Mouse (Mus musculus) midbrain, embryonic 11.5 days (tissue): ENCODE results near the gene Shld1. TPM values are rescaled to one million over a fixed set of nuclear protein-coding genes. Genes with fewer than 3 reads are reported as not detected.
A peak's percentile ranks its signal among the peaks of the same experiment; 100 is the strongest.

ENCODE experiments used
- ATAC-seq: fragments of 200-750 bp; cut with Nextera tagmentation; 2 replicates; pipeline ENCODE4 v1.8.0; 2017; ENCODE audit warnings: moderate TSS enrichment, moderate library complexity; ENCODE audit not compliant: low FRiP score
- DNase-seq: peaks from one replicate; pipeline ENCODE4 v3.0.0; 2015; ENCODE audit warnings: low spot score; ENCODE audit errors: missing footprints
- H3K27ac ChIP-seq: fragments of 300-500 bp; sonication (generic); 2 replicates; pipeline ENCODE4 v1.5.1; 2014; ENCODE audit warnings: low read depth, low read length
- H3K27me3 ChIP-seq: fragments of 300-500 bp; sonication (generic); 2 replicates; pipeline ENCODE4 v1.6.1; 2014; ENCODE audit warnings: mild to moderate bottlenecking, low read length, moderate library complexity, mixed read lengths; ENCODE audit not compliant: control insufficient read depth, insufficient read depth
- H3K36me3 ChIP-seq: fragments of 300-500 bp; sonication (generic); 2 replicates; pipeline ENCODE4 v1.6.1; 2014; ENCODE audit warnings: mild to moderate bottlenecking, low read length, moderate library complexity, mixed read lengths; ENCODE audit not compliant: control insufficient read depth, insufficient read depth
- H3K4me1 ChIP-seq: fragments of 300-500 bp; sonication (generic); 2 replicates; pipeline ENCODE4 v1.6.1; 2014; ENCODE audit warnings: low read length; ENCODE audit not compliant: control insufficient read depth, insufficient read depth
- H3K4me2 ChIP-seq: fragments of 300-500 bp; sonication (generic); 2 replicates; pipeline ENCODE4 v1.6.1; 2014; ENCODE audit warnings: mild to moderate bottlenecking, moderate library complexity
- H3K4me3 ChIP-seq: fragments of 300-500 bp; sonication (generic); 2 replicates; pipeline ENCODE4 v1.5.1; 2014; ENCODE audit warnings: low read depth, low read length
- H3K9ac ChIP-seq: fragments of 300-500 bp; sonication (generic); 2 replicates; pipeline ENCODE4 v1.6.1; 2014; ENCODE audit warnings: low read length
- H3K9me3 ChIP-seq: fragments of 300-500 bp; sonication (generic); 2 replicates; pipeline ENCODE4 v1.6.1; 2016; ENCODE audit warnings: low read length; ENCODE audit not compliant: control insufficient read depth
- WGBS: fragments of 180-500 bp; shearing (Covaris S2); extraction: QIAGEN DNeasy Blood & Tissue Kit; methylation state at CpG from one replicate; pipeline ENCODE4 v1.1.7; 2014; 5-methylcytosine and 5-hydroxymethylcytosine counted together
- polyA plus RNA-seq: library from polyadenylated mRNA; unstranded; fragments of >200 nt; fragmentation: Nextera tagmentation; extraction: Ambion mirVana; gene quantifications from 2 replicates; pipeline ENCODE4 v1.2.1, GENCODE M21; 2014

The Shld1 gene
- polyA plus RNA-seq, result 17.9 and 20.5 TPM in 2 replicates

DNA sequence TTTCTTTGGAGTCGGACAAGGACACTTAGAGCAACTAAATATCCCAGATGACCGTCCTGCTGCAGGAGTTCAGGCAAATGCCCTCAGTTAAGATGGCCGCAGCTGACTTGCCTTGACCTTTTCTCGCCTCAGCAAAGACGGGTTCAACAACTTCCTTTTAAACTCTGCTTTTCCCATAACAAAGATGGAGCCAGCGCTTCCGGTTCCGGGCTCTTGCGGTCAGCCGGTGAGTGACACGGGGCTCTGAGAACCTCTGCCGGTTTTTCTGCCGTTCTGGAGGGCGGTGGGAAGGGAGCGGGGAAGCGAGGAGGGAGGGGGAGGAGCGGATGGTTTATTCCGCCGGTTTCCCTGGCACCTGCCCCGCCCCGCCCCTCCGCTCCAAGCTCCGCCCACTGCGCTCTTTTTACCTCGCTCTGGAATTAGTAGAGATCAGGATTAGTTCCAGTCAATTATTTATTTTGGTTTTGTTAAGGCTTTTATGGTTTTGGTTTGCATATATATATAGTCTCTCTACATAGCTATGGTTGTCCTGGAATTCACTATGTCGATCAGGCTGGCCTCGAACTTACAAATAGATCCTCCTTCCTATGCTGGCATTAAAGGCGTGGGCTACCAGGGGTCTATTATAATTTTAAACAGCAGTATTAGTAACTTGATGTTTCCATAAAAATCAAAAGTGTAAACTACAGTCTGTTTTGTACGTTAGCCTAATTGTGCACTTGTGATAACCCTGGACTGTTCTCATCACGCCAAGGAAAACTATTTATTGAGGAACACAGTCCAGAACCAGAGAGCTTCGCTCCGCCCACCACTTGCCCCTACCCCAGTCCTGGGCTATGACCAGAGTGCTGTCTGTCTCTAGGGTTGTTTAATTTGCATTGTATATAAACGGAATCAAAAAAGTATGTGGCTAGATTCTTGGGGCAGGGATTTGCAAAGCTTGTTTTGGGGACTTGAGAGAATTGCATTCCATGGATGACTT, at the start of gene Shld1:
TSS of gene Shld1 (plus strand) at position 176 of the 982 bp plus-strand sequence.
- Histone ChIP-seq H3K27ac (no peak within 1 kb of the TSS), H3K4me3 (peak within 1 kb of the TSS; percentile 48), H3K36me3 (no peaks in the 10 kb centered on the region), H3K9ac (peak within 1 kb of the TSS; percentile 52), H3K27me3 (no peaks in the 10 kb centered on the region), H3K9me3 (no peaks in the 10 kb centered on the region), H3K4me2 (peak within 1 kb of the TSS; percentile 43), H3K4me1 (no peaks in the 10 kb centered on the region; the same call in 1 of the 2 replicates)
- ATAC-seq, result peak; percentile 94
- 10% methylated on average over 33 of the region's 33 CpGs for WGBS
- DNase-seq, result peak; percentile 97

DNA sequence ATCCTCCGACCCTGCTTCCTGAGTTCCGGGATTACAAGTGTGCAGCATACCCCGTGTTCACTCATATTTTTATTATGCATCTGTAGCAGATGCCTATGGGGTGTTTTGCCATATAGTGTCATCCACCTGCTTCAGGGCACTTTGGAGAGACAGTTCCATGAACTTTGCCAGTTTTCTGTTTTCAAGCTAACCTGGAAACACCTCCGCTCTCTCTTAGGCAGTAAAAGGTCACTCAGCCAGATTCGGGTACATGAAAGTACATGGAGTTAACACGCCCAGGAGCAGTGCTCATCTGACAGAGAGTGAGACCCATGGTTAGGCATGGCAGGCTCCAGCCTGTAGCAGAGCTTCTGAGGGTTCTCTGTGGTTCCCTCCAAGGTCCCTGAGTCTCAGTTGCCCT, 48.4 kb upstream of the Shld1 start:
- peak; percentile 54 for DNase-seq
- no peak overlapping the region for H3K9ac ChIP-seq
- WGBS, result 90% methylated on average over 6 of the region's 6 CpGs
- no peak overlapping the region for H3K4me2 ChIP-seq
- no peaks in the 10 kb centered on the region for H3K9me3 ChIP-seq
- no peak for ATAC-seq
- no peaks in the 10 kb centered on the region for H3K27me3 ChIP-seq
- no peaks in the 10 kb centered on the region for H3K36me3 ChIP-seq
- H3K27ac ChIP-seq, result no peak overlapping the region
- H3K4me3 ChIP-seq, result no peak overlapping the region
- no peaks in the 10 kb centered on the region for H3K4me1 ChIP-seq

DNA sequence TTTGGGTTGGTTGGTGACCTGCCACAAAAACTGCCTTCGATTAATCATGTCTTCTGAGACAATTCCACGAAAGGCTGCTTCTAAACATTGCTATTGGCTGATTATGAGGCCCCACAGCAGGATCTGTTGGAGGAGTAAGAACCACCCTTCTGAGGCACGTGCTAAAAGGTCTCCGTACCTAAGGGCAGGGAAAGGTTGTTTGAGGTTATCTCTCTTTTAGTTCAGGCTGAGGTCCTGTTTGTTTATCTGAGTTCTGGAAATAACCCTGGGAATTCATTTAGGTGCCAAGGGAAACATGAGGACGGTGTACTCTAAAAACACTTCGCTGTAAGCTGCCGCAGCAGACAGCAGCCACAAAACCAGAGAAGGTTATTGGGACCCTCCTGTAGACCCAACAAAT, 47.4 kb upstream of the Shld1 start:
- Histone ChIP-seq H3K36me3 (no peaks in the 10 kb centered on the region), H3K4me3 (no peak overlapping the region), H3K27ac (no peak overlapping the region), H3K4me2 (no peak overlapping the region), H3K4me1 (no peaks in the 10 kb centered on the region), H3K9ac (no peak overlapping the region), H3K9me3 (no peaks in the 10 kb centered on the region), H3K27me3 (no peaks in the 10 kb centered on the region)
- ATAC-seq, result no peak
- DNase-seq, result peak; percentile 67
- WGBS, result 90% methylated on average over 7 of the region's 7 CpGs

DNA sequence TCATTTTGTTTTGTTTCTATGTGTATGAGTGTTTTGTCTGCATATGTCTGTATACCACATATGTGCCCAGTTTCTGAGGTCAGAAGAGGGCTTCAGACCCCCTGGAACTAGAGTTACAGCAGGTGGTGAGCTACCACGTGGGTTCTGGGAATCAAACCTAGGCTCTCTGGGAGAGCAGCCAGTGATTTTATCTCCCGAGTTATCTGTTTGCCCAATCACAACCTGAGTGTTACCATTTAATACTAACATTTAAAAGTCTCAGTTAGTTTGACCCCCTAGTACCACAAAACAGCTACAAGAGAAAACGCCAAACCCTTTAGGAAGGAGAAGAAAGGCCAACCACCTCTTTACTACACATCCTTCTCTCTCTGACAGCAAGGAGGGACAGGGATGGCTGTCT, 45.5 kb upstream of the Shld1 start:
- Histone ChIP-seq H3K36me3 (no peaks in the 10 kb centered on the region), H3K9me3 (no peaks in the 10 kb centered on the region), H3K4me1 (no peaks in the 10 kb centered on the region), H3K27ac (no peak overlapping the region), H3K9ac (no peak overlapping the region), H3K27me3 (no peaks in the 10 kb centered on the region), H3K4me2 (no peak overlapping the region), H3K4me3 (no peak overlapping the region)
- DNase-seq (peak; percentile 8), ATAC-seq (no peak)
- 72% methylated on average over 3 of the region's 3 CpGs for WGBS

DNA sequence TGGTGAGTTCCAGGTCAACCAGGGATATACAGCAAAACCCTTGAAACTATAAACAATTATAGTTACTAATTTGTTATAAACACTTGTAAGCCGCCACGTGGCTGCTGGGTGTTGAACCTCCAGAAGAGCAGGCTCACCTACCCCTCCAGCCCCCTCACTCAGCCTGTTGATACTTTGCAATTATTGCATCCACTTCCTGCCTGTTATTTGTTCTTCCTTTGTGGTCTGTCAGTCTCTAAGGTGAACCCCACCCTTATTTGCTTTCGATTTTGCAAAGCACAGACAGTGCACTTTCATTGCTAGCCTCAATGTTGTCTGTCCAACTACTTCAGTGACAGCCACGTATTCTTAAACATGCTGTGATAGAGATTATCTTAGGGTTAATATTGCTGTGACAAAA, 43.6 kb upstream of the Shld1 start:
- DNase-seq, result no peak
- no peaks in the 10 kb centered on the region for H3K4me1 ChIP-seq
- H3K9ac ChIP-seq, result no peak overlapping the region
- no peak for ATAC-seq
- H3K27me3 ChIP-seq, result no peaks in the 10 kb centered on the region
- 83% methylated on average over 4 of the region's 4 CpGs for WGBS
- H3K4me2 ChIP-seq, result no peak overlapping the region
- H3K27ac ChIP-seq, result no peak overlapping the region
- H3K4me3 ChIP-seq, result no peak overlapping the region
- no peaks in the 10 kb centered on the region for H3K36me3 ChIP-seq
- no peaks in the 10 kb centered on the region for H3K9me3 ChIP-seq

DNA sequence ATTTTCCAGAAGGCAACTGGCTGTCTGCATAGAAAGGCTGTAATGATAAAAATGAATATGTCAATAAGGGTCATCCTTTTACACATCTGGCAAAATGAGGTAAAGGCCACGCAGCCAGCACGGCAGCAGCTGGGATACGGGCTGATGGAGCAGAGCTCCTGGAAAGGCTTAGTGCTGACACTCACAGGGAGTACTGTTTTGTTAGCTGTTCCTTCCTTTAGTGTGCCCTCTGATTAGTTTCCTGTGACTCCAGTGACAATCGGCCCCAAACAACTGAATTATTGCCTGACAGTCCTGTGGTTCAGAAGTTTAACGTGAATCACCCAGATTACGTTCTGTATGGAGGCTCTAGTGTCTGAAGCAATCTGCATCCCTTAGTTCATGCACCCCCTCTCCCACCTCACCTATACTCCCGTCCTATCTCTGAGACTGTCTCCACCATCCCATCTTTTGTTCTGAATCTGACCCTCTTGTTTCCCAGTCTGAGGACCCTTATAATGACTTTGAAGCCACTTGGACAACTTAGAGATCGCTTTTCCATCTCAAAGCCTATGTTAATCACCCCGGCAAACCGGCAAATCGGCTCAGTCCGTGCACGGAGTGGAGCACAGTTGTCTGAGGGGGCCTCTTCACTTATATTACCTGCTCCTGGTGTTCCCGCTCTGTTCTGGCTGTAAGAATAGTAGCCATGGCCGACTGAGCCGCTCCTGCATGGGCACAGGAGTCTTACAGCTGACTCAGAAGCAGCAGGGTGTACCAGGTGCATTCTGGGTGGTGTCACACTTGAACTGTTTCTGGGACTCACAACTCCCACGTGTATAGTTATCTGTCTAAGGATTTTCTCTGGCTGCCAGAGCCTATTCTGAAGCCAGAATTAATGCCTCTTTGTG, 39.6 kb upstream of the Shld1 start:
- no peaks in the 10 kb centered on the region for H3K27me3 ChIP-seq
- H3K27ac ChIP-seq, result no peak overlapping the region
- H3K4me3 ChIP-seq, result no peak overlapping the region
- 69% methylated on average over 17 of the region's 17 CpGs for WGBS
- H3K36me3 ChIP-seq, result no peaks in the 10 kb centered on the region
- H3K4me1 ChIP-seq, result no peaks in the 10 kb centered on the region
- ATAC-seq (no peak), DNase-seq (peak; percentile 51)
- H3K9ac ChIP-seq, result no peak overlapping the region
- H3K9me3 ChIP-seq, result no peaks in the 10 kb centered on the region
- no peak overlapping the region for H3K4me2 ChIP-seq

DNA sequence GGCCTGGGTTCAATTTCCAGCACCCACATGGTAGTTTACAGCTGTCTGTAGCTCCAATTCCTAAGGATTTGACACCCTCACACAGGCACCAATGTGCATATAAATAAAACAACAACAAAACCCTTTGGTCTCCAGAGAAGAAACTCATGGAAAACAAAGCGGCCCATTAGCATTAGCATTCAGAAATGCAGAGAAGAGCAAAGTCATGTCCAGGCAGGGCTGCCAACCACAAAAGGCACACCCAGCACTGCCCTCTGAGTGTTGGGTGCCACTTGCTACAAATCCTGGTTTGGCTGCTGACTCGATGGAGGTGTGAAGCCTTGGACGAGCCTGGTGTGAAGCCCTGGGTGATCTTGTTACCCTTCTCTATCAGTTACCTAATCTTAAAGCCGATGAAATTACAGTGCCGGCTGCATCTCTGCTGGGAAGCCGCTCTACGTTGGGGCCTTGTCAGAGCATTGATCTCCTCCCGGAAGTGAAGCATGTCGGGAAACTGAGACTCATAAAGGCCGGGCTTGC, 37.3 kb upstream of the Shld1 start:
- Histone ChIP-seq H3K36me3 (no peaks in the 10 kb centered on the region), H3K27ac (no peak overlapping the region), H3K27me3 (no peaks in the 10 kb centered on the region), H3K9ac (no peak overlapping the region), H3K4me3 (no peak overlapping the region), H3K4me2 (no peak overlapping the region), H3K4me1 (no peaks in the 10 kb centered on the region), H3K9me3 (no peaks in the 10 kb centered on the region)
- DNase-seq (no peak), ATAC-seq (no peak)
- 89% methylated on average over 10 of the region's 10 CpGs for WGBS

DNA sequence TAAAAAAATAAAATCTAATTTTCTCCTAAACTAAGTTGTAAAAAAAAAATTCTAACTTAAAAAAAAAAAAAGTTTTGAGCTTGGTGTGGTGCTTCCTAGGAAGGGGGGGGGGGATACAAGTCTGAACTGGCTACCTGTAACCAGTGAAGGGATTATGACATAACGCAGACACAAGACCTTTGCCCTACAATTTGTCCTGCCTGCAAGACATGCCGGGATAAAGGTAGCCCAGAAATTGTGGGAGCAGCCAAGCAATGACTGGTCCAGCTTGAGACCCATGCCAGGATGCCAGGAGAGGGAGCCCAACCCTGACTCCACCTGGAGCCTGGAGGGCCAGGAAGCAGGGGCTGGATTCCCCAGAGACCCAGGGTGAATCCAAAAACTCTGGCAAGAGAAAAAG, 36.2 kb upstream of the Shld1 start:
- Histone ChIP-seq H3K27me3 (no peaks in the 10 kb centered on the region), H3K4me2 (no peak overlapping the region), H3K4me1 (no peaks in the 10 kb centered on the region), H3K27ac (no peak overlapping the region), H3K36me3 (no peaks in the 10 kb centered on the region), H3K9ac (no peak overlapping the region), H3K9me3 (no peaks in the 10 kb centered on the region), H3K4me3 (no peak overlapping the region)
- no peak for DNase-seq
- ATAC-seq, result no peak
- 91% methylated on average over 2 of the region's 2 CpGs for WGBS
